ENCODE assay signal across 8 mouse cellular contexts in genomic region chr5:43353021-43353990, GRCm38 (mm10).
DNase-seq lines count a peak whose midpoint lies in the region; ATAC-seq and TF ChIP-seq lines count a peak whose summit lies in the region.

No protein-coding gene starts in this region.

- no peak for ATAC-seq in erythroblast, adult 5-6 weeks (replicated peaks; ENCODE audit: low FRiP score, poor library complexity, severe bottlenecking)
- ATAC-seq in megakaryocyte, adult 5-6 weeks (ENCODE audit: poor library complexity, severe bottlenecking), result no peak

- no peaks in the 10 kb centered on the region for H3K27me3 ChIP-seq in myocyte (ENCODE audit: control insufficient read depth, insufficient read depth, insufficient read length)

- H3K4me2 ChIP-seq in myocyte (ENCODE audit: low read depth), result peak overlapping the region; percentile 12

- no peak for TF ChIP-seq POLR2A in myocyte (IDR thresholded peaks at IDR 0.05; ENCODE audit: insufficient read length, low read depth)

- H3K79me2 ChIP-seq in myocyte (ENCODE audit: control insufficient read depth, insufficient read depth), result no peaks in the 10 kb centered on the region

- no peaks in the 10 kb centered on the region for H3K36me3 ChIP-seq in myocyte (ENCODE audit: control insufficient read depth, insufficient read depth)

- DNase-seq in layer of hippocampus, adult 2 months (ENCODE audit: low spot score in 2 of 2), result no peak
- DNase-seq in layer of hippocampus, postnatal 25 days (ENCODE audit: extremely low spot score in 1 of 2, low spot score in 1 of 2), result no peak
- DNase-seq in adrenal gland, postnatal 10 days, result peak; percentile 58
- peak; percentile 10 for DNase-seq in gastrocnemius, postnatal 10 days
- DNase-seq in spleen, postnatal 14 days (ENCODE audit: low spot score in 2 of 2), result no peak

- no peak overlapping the region for H3K4me3 ChIP-seq in layer of hippocampus, adult 2 months
- no peak overlapping the region for H3K4me3 ChIP-seq in myocyte

- TF ChIP-seq CTCF in layer of hippocampus, adult 2 months (conservative IDR thresholded peaks at IDR 0.05), result no peak

- H3ac ChIP-seq in myocyte (ENCODE audit: control insufficient read depth, insufficient read length), result no peak overlapping the region

- peak overlapping the region; percentile 47; the same call in 1 of the 2 replicates for H3K27ac ChIP-seq in layer of hippocampus, adult 2 months

TF ChIP-seq in myocyte, 11 proteins besides CTCF, POLR2A, EP300 and RAD21:
- no peak for TF ChIP-seq CEBPB (IDR thresholded peaks at IDR 0.05; ENCODE audit: insufficient read depth, poor library complexity, severe bottlenecking)
- TF ChIP-seq SRF (IDR thresholded peaks at IDR 0.05; ENCODE audit: control insufficient read depth, insufficient read length, low read depth), result no peak
- no peak for TF ChIP-seq E2F4 (IDR thresholded peaks at IDR 0.05; ENCODE audit: insufficient read depth)
- peak in 2 of 3 experiments; percentile 39 to 76 for TF ChIP-seq MYOG (IDR thresholded peaks at IDR 0.05; ENCODE audit: control insufficient read depth in 1 of 3, insufficient read depth in 1 of 3, insufficient read length in 2 of 3, low read depth in 2 of 3)
- peak in 2 of 3 experiments; percentile 43 to 83 for TF ChIP-seq MYOD1 (IDR thresholded peaks at IDR 0.05; ENCODE audit: control insufficient read depth in 1 of 3, insufficient read length in 2 of 3, low read depth in 2 of 3)
- TF ChIP-seq REST (IDR thresholded peaks at IDR 0.05; ENCODE audit: insufficient read depth, insufficient read length), result no peak
- peak; percentile 26 for TF ChIP-seq TCF12 (IDR thresholded peaks at IDR 0.05; ENCODE audit: insufficient read depth, poor library complexity, severe bottlenecking)
- TF ChIP-seq TCF3 (IDR thresholded peaks at IDR 0.05; ENCODE audit: insufficient read length, low read depth), result no peak
- no peak for TF ChIP-seq USF1 (IDR thresholded peaks at IDR 0.05; ENCODE audit: low read depth)
TF ChIP-seq in myocyte: peak in this region for 3.

Comparison
In these comparisons a context has a peak if more than half of its experiments do, and no peak if none do; other contexts are left out.
1. DNase-seq: peak in adrenal gland, postnatal 10 days (single experiment) and gastrocnemius, postnatal 10 days (single experiment); none in layer of hippocampus, adult 2 months (0 of 2), layer of hippocampus, postnatal 25 days (0 of 2) and spleen, postnatal 14 days (0 of 2).